Mouse (Mus musculus) thymus, postnatal 10 days (tissue): ENCODE measurements around the gene Vps37c.

ENCODE experiments used
- DNase-seq, 2 experiments: peaks; one replicate each; pipeline ENCODE4 v3.0.0; 2021; ENCODE audit warnings: low spot score in 2 of 2

Gene Vps37c

GRCm38 (mm10) chr19:10689470-10690166 is 1.1 kb downstream of the Vps37c start:
- DNase-seq: no peak

GRCm38 (mm10) chr19:10690336-10690735 is 1.8 kb downstream of the Vps37c start:
- DNase-seq: no peak

- no peak for DNase-seq
These were observed 2.6 kb downstream of the Vps37c start for GRCm38 (mm10) chr19:10691121-10691520.

- no peak for DNase-seq
These were observed 3.1 kb downstream of the Vps37c start for GRCm38 (mm10) chr19:10691660-10692059.

GRCm38 (mm10) chr19:10692361-10692760 is 3.8 kb downstream of the Vps37c start:
- no peak for DNase-seq

GRCm38 (mm10) chr19:10693926-10694682 is 5.6 kb downstream of the Vps37c start:
- no peak for DNase-seq

GRCm38 (mm10) chr19:10695801-10696200 is 7.3 kb downstream of the Vps37c start:
- DNase-seq: no peak

GRCm38 (mm10) chr19:10698131-10698991 is 9.8 kb downstream of the Vps37c start:
- no peak for DNase-seq

GRCm38 (mm10) chr19:10699851-10700250 is 11.3 kb downstream of the Vps37c start:
- no peak for DNase-seq

GRCm38 (mm10) chr19:10701013-10701726 is 12.6 kb downstream of the Vps37c start:
- DNase-seq: no peak

GRCm38 (mm10) chr19:10702125-10702524 is 13.6 kb downstream of the Vps37c start:
- DNase-seq: no peak

- no peak for DNase-seq
These were observed 14.9 kb downstream of the Vps37c start for GRCm38 (mm10) chr19:10703470-10703869.

- no peak for DNase-seq
These were observed 18.7 kb downstream of the Vps37c start for GRCm38 (mm10) chr19:10707087-10707875.

- no peak for DNase-seq
These were observed 19.3 kb downstream of the Vps37c start for GRCm38 (mm10) chr19:10707881-10708280.

- no peak for DNase-seq
These were observed 20.4 kb downstream of the Vps37c start for GRCm38 (mm10) chr19:10708900-10709299.

GRCm38 (mm10) chr19:10709360-10710087 is 21.0 kb downstream of the Vps37c start:
- DNase-seq: peak; percentile 75 to 88

- DNase-seq: peak; percentile 42 to 58
These were observed 21.6 kb downstream of the Vps37c start for GRCm38 (mm10) chr19:10710088-10710511.

- DNase-seq: no peak
These were observed 22.2 kb downstream of the Vps37c start for GRCm38 (mm10) chr19:10710751-10711150.

GRCm38 (mm10) chr19:10712194-10712593 is 23.7 kb downstream of the Vps37c start:
- DNase-seq: no peak

- DNase-seq: no peak
These were observed 24.1 kb downstream of the Vps37c start for GRCm38 (mm10) chr19:10712646-10713045.
